Mouse (Mus musculus): ENCODE data around the gene Fmnl3. TPM values are rescaled to one million over a fixed set of nuclear protein-coding genes. Genes with fewer than 3 reads are reported as not detected.

Gene Fmnl3
- polyA plus RNA-seq (2015; fragmentation: Illumina TruSeq; extraction: RNeasy Lipid Tissue Mini Kit (QIAGEN cat#74804); ENCODE audit: insufficient read depth, low read depth, low replicate concordance): 7.1 TPM

GRCm38 (mm10) chr15:99370259-99370691 is at the start of gene Fmnl3:
Fmnl3 (minus strand) TSS chr15:99370482.

GRCm38 (mm10) chr15:99392486-99393385 is 22.5 kb upstream of the Fmnl3 start, which contains the start of gene Tmbim6:
Tmbim6 (plus strand) TSS chr15:99392882.

GRCm38 (mm10) chr15:99295484-99295981 is 74.7 kb downstream of the Fmnl3 start, which contains the start of gene Fam186b:
Fam186b (minus strand) TSS chr15:99295888.

DNA sequence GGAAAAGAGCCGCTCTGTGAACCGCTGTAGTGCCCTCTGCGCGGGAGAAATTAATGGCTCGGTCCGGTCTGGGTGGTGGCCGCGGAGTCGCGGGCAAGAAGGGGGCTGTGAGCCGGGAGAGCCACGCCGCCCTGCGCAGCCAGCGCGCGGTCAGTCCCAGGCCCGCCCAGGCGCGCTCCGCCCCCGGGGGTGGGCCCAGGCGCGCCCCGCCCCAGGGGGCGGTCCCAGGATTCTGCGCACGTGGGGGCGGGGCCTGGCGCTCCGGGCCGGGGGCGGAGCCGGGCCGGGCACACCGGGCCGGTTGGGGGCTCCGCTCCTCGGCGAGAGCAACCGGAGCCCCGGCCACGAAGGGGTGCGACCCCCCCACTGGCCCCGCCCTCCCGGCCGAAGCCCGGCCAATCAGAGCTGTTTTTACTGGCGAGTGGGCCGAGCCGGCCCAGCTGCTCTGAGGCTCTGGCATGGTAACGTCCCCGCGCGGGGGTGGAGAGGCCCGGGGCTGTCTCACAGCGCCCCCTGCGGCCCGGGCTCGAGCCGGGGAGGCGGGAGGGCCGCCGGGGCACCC is 75.4 kb downstream of the Fmnl3 start, which contains the start of gene Prpf40b:
Gene Prpf40b (plus strand): TSS at position 275 of the 562 bp plus-strand sequence.

Other genes with a start within 250 kb of the Fmnl3 start
- gene Spats2, start 244.6 kb downstream of the Fmnl3 start, polyA plus RNA-seq (2015; fragmentation: Illumina TruSeq; extraction: RNeasy Lipid Tissue Mini Kit (QIAGEN cat#74804); ENCODE audit: insufficient read depth, low read depth, low replicate concordance): 1.5 TPM
- gene Kcnh3, start 145.6 kb downstream of the Fmnl3 start, polyA plus RNA-seq (2015; fragmentation: Illumina TruSeq; extraction: RNeasy Lipid Tissue Mini Kit (QIAGEN cat#74804); ENCODE audit: insufficient read depth, low read depth, low replicate concordance): 0.70 TPM
- 14.0 TPM for gene Mcrs1, start 118.5 kb downstream of the Fmnl3 start, polyA plus RNA-seq (2015; fragmentation: Illumina TruSeq; extraction: RNeasy Lipid Tissue Mini Kit (QIAGEN cat#74804); ENCODE audit: insufficient read depth, low read depth, low replicate concordance)
- gene Prpf40b, start 75.4 kb downstream of the Fmnl3 start, polyA plus RNA-seq (2015; fragmentation: Illumina TruSeq; extraction: RNeasy Lipid Tissue Mini Kit (QIAGEN cat#74804); ENCODE audit: insufficient read depth, low read depth, low replicate concordance): 33.0 TPM
- gene Fam186b, start 74.6 kb downstream of the Fmnl3 start, polyA plus RNA-seq (2015; fragmentation: Illumina TruSeq; extraction: RNeasy Lipid Tissue Mini Kit (QIAGEN cat#74804); ENCODE audit: insufficient read depth, low read depth, low replicate concordance): not detected
- gene Tmbim6, start 22.4 kb upstream of the Fmnl3 start, polyA plus RNA-seq (2015; fragmentation: Illumina TruSeq; extraction: RNeasy Lipid Tissue Mini Kit (QIAGEN cat#74804); ENCODE audit: insufficient read depth, low read depth, low replicate concordance): 82.7 TPM
- 1.2 TPM for gene Nckap5l, start 87.3 kb upstream of the Fmnl3 start, polyA plus RNA-seq (2015; fragmentation: Illumina TruSeq; extraction: RNeasy Lipid Tissue Mini Kit (QIAGEN cat#74804); ENCODE audit: insufficient read depth, low read depth, low replicate concordance)
- gene Bcdin3d, start 104.2 kb upstream of the Fmnl3 start, polyA plus RNA-seq (2015; fragmentation: Illumina TruSeq; extraction: RNeasy Lipid Tissue Mini Kit (QIAGEN cat#74804); ENCODE audit: insufficient read depth, low read depth, low replicate concordance): 2.5 TPM
- 2.0 TPM for gene Faim2, start 157.7 kb upstream of the Fmnl3 start, polyA plus RNA-seq (2015; fragmentation: Illumina TruSeq; extraction: RNeasy Lipid Tissue Mini Kit (QIAGEN cat#74804); ENCODE audit: insufficient read depth, low read depth, low replicate concordance)
- gene Aqp2, start 208.6 kb upstream of the Fmnl3 start, polyA plus RNA-seq (2015; fragmentation: Illumina TruSeq; extraction: RNeasy Lipid Tissue Mini Kit (QIAGEN cat#74804); ENCODE audit: insufficient read depth, low read depth, low replicate concordance): not detected
- 2.9 TPM for gene Aqp5, start 220.3 kb upstream of the Fmnl3 start, polyA plus RNA-seq (2015; fragmentation: Illumina TruSeq; extraction: RNeasy Lipid Tissue Mini Kit (QIAGEN cat#74804); ENCODE audit: insufficient read depth, low read depth, low replicate concordance)
- not detected for gene Aqp6, start 230.9 kb upstream of the Fmnl3 start, polyA plus RNA-seq (2015; fragmentation: Illumina TruSeq; extraction: RNeasy Lipid Tissue Mini Kit (QIAGEN cat#74804); ENCODE audit: insufficient read depth, low read depth, low replicate concordance)

Measured in pancreas, adult 10 weeks (tissue).